Mouse (Mus musculus) cerebellum, adult 9-10 months (tissue): ENCODE data around the gene Gm9611.
"Not testable (repeated sequence)": the region's sequence is repeated elsewhere in the genome, so short reads cannot be mapped to it uniquely, and the experiment has no call there.

Experiments
- DNase-seq: peaks from one replicate; pipeline ENCODE4 v3.0.0; 2022

The Gm9611 gene

DNA sequence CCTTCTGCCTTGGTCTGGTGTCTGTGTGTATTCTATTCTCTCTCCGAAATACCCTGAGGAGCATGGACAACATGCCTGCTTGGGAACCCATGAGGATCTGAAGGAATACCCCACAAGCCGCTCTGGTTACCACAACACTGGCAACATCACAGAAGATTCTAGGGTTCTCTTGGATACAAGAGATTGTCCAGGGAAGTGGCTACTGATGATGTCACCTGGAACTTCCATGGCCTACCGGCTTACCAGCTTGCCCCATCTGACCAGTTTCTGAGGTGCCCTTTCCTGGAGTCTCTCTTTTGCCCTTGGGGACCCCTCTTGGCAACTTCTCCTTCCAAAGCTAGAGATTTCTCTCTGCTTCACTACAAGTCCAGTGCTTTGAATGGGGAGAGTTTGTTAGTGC, at the start of gene Gm9611:
Gene Gm9611, minus strand, starts transcription at position 101 of the 400 bp plus-strand sequence.
- DNase-seq, result not testable (repeated sequence)

DNA sequence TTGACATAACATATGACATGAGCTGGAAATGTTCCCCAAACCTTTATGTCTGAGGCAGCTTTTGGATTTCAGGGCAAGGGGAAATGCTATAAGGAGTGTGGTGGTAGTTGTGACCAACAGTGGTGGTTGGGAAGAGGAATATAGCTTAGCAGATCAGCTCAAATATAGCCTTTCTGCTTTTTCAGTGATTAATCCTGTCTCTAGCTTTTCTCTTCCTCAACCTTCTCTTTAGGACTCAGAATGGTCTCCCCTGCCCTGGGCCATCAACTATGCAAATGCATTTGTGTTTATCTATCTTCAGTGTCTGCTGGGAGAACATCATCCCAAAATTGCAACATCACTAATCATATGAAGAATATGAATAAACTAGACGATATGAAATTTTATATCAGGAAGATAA, 12.8 kb upstream of the Gm9611 start, which contains the start of gene Gm7995:
Gene Gm7995, plus strand, starts transcription at position 301 of the 400 bp plus-strand sequence.
- DNase-seq, result not testable (repeated sequence)

DNA sequence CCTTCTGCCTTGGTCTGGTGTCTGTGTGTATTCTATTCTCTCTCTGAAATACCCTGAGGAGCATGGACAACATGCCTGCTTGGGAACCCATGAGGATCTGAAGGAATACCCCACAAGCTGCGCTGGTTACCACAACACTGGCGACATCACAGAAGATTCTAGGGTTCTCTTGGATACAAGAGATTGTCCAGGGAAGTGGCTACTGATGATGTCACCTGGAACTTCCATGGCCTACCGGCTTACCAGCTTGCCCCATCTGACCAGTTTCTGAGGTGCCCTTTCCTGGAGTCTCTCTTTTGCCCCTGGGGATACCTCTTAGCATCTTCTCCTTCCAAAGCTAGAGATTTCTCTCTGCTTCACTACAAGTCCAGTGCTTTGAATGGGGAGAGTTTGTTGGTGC, 37.2 kb downstream of the Gm9611 start, which contains the start of gene Gm17026:
Gene Gm17026, minus strand, starts transcription at position 101 of the 400 bp plus-strand sequence.
- DNase-seq, result not testable (repeated sequence)
